Mouse (Mus musculus) limb, embryonic 13.5 days (tissue): ENCODE results near the gene Drap1. TPM values are rescaled to one million over a fixed set of nuclear protein-coding genes. Genes with fewer than 3 reads are reported as not detected.

ENCODE experiments used
- ATAC-seq: fragments of 200-750 bp; cut with Nextera tagmentation; 2 replicates; pipeline ENCODE4 v1.8.0; 2017; ENCODE audit warnings: low read depth, moderate number of reproducible peaks, moderate TSS enrichment; ENCODE audit not compliant: low FRiP score
- H3K27ac ChIP-seq: fragments of 300-500 bp; sonication (generic); 2 replicates; pipeline ENCODE4 v1.5.1; 2015; ENCODE audit warnings: inconsistent platforms, mild to moderate bottlenecking, moderate library complexity
- H3K27me3 ChIP-seq: fragments of 300-500 bp; sonication (generic); 2 replicates; pipeline ENCODE4 v1.6.1; 2015; ENCODE audit warnings: mild to moderate bottlenecking, inconsistent platforms
- H3K36me3 ChIP-seq: fragments of 300-500 bp; sonication (generic); 2 replicates; pipeline ENCODE4 v1.6.1; 2015; ENCODE audit warnings: inconsistent platforms, mild to moderate bottlenecking, moderate library complexity
- H3K4me1 ChIP-seq: fragments of 300-500 bp; sonication (generic); 2 replicates; pipeline ENCODE4 v1.6.1; 2015; ENCODE audit warnings: inconsistent platforms
- H3K4me2 ChIP-seq: fragments of 300-500 bp; sonication (generic); replicated peaks from 2 replicates; pipeline ENCODE4 v1.6.1; 2015; ENCODE audit warnings: inconsistent platforms, mild to moderate bottlenecking, moderate library complexity
- H3K4me3 ChIP-seq: fragments of 300-500 bp; sonication (generic); 2 replicates; pipeline ENCODE4 v1.5.1; 2015; ENCODE audit warnings: moderate library complexity, mild to moderate bottlenecking, inconsistent platforms
- H3K9ac ChIP-seq: fragments of 300-500 bp; sonication (generic); 2 replicates; pipeline ENCODE4 v1.6.1; 2015; ENCODE audit warnings: mild to moderate bottlenecking, inconsistent platforms
- H3K9me3 ChIP-seq: fragments of 300-500 bp; sonication (generic); 2 replicates; pipeline ENCODE4 v1.6.1; 2016; ENCODE audit warnings: inconsistent platforms
- WGBS: fragments of 180-500 bp; shearing (Covaris S2); methylation state at CpG from one replicate; pipeline ENCODE4 v1.1.7; 2015; 5-methylcytosine and 5-hydroxymethylcytosine counted together
- polyA plus RNA-seq: library from polyadenylated mRNA; unstranded; fragments of >200 nt; fragmentation: Nextera tagmentation; extraction: Ambion mirVana; gene quantifications from 2 replicates; pipeline ENCODE4 v1.2.1, GENCODE M21; 2015

Drap1 gene
- polyA plus RNA-seq, 1 experiment from 2014 or later: 301 TPM

DNA sequence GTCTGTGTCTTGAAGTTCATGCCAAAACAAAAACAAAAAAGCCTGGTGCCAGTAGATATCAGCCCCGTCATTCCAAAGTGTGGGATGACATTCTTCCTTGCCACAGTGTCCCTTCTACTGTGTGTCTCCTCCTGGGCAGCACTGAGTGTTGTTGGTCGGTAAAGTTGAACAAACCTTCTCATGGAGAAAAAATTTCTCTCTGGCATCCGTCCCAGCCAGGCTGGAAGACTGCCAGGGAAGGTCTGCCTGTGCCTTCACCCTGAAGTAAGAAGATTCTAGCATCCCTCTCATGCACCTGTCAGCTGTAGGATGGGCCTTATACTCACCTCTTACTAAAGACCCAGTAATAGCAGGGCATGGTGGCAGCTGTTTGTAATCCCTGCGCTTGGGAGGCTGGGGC lies 31.9 kb downstream of the Drap1 start:
- 55% methylated on average over 4 of the region's 4 CpGs for WGBS
- H3K9me3 ChIP-seq: no peaks in the 10 kb centered on the region
- no peaks in the 10 kb centered on the region for H3K36me3 ChIP-seq
- H3K4me2 ChIP-seq: no peak overlapping the region
- H3K4me3 ChIP-seq: no peak overlapping the region
- peaks cover 23% of the 10 kb centered on the region for H3K4me1 ChIP-seq
- no peak for ATAC-seq
- H3K27me3 ChIP-seq: peaks cover 7% of the 10 kb centered on the region; the same call in 1 of the 2 replicates
- 0 out of 2 replicates have a peak overlapping the region, but pooled peaks have one; percentile 45 for H3K9ac ChIP-seq
- H3K27ac ChIP-seq: no peak overlapping the region

GRCm38 (mm10) chr19:5390416-5390815 lies 34.4 kb downstream of the Drap1 start:
- H3K4me2 ChIP-seq: peak overlapping the region; percentile 95
- H3K27me3 ChIP-seq: peaks cover 7% of the 10 kb centered on the region; the same call in 1 of the 2 replicates
- H3K27ac ChIP-seq: 0 out of 2 replicates have a peak overlapping the region, but pooled peaks have one; percentile 56
- H3K9ac ChIP-seq: peak overlapping the region; percentile 82
- peak overlapping the region; percentile 100 for H3K4me3 ChIP-seq
- H3K4me1 ChIP-seq: peaks cover 40% of the 10 kb centered on the region
- H3K9me3 ChIP-seq: no peaks in the 10 kb centered on the region
- no peak for ATAC-seq
- 78% methylated on average over 8 of the region's 8 CpGs for WGBS
- peaks cover 14% of the 10 kb centered on the region for H3K36me3 ChIP-seq

DNA sequence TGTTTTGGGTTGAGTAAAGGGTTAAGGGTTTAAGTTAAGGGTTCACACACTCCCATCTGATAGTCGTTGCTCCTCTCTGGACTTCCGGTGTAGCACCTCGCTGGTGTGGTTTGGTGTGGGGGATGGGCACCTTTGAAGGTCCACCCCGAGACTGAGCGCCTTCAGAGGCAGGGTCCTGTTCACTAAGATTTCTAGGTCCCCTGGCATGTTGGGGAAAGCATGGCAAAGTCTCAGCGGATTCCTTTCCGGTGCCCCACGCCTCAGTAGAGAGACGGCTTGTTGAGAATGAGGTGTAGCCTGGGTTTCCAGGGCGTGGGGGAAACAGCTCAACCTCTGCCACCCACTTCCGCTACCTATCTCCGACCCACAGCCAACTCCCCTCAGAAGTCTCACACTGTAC lies 35.1 kb downstream of the Drap1 start:
- Histone ChIP-seq H3K4me3 (peak overlapping the region; percentile 100), H3K9ac (peak overlapping the region; percentile 82), H3K36me3 (peaks cover 22% of the 10 kb centered on the region), H3K27ac (peak overlapping the region; percentile 56; the same call in 1 of the 2 replicates), H3K4me2 (peak overlapping the region; percentile 95), H3K4me1 (peaks cover 40% of the 10 kb centered on the region), H3K9me3 (no peaks in the 10 kb centered on the region), H3K27me3 (peaks cover 7% of the 10 kb centered on the region; the same call in 1 of the 2 replicates)
- no peak for ATAC-seq
- WGBS: 11% methylated on average over 12 of the region's 12 CpGs

DNA sequence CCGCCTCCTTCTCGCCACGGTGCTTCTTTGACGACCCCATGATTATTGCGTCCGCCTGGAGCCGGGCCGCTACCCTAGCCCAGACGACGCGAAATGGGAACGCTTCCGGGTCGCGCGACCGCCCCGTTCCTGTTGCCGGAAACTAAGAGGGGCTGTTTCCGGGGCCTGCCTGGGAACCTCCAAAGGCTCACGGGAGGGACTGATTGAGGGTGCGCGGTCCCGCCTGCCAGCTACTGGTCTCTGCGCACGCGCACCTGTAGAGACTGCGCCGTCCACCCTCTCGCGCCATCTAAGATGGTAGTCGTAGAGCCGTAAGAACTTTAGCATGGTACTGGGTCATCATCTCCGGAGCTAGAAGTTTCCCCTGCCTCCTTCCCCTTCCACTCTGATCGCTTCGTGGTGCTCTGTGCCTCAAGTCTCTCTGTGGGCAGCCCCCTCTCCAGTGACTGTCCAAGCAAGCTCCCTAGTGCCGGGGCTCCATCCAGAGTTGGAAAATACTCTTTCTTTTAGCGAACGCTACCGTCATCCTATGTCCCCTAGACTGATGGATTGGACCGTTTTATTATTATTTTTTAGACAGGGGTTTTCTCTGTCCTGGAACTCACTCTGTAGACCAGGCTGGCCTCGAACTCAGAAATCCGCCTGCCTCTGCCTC lies 36.1 kb downstream of the Drap1 start, which contains the start of gene Sart1:
TSS of gene Sart1 (minus strand) at position 116 of the 655 bp plus-strand sequence.
- peak within 1 kb of the TSS; percentile 88 for H3K27ac ChIP-seq

DNA sequence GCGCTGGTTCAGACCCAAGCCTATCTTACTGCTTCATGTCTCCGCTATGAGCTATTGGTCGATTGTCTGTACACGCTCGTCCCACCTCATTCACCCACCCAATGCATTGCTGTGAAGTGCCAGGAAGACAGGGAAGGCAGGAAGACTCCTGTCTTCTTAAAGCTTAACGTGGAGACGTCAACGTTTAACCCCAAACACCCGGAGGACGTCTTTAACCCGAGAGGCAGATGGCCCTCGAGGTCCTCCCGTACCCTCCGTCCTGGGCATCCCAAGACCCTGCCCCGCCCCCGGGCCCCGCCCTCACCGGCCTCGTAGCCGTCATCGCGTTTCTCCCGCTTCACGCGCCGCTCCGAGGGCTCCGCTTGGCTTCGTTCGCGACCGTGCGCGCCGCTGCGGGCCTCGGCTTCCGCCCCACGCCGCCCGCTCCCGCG lies 36.8 kb downstream of the Drap1 start:
- H3K4me2 ChIP-seq: peak overlapping the region; percentile 95
- H3K4me3 ChIP-seq: peak overlapping the region; percentile 100
- H3K9me3 ChIP-seq: no peaks in the 10 kb centered on the region
- under 1% methylated on average over 42 of the region's 43 CpGs for whole genome bisulfite sequencing
- peak; percentile 50; the same call in 1 of the 2 replicates for ATAC-seq
- peak overlapping the region; percentile 94 for H3K9ac ChIP-seq
- H3K4me1 ChIP-seq: peaks cover 40% of the 10 kb centered on the region
- H3K27me3 ChIP-seq: no peaks in the 10 kb centered on the region
- peaks cover 38% of the 10 kb centered on the region for H3K36me3 ChIP-seq
- peak overlapping the region; percentile 88 for H3K27ac ChIP-seq

More for the DNA sequence above, 36.1 kb downstream of the Drap1 start, which contains the start of gene Sart1:
- Histone ChIP-seq H3K9ac (peak within 1 kb of the TSS; percentile 94), H3K4me1 (peaks cover 40% of the 10 kb centered on the region), H3K27me3 (peaks cover under 1% of the 10 kb centered on the region; the same call in 1 of the 2 replicates), H3K4me3 (peak within 1 kb of the TSS; percentile 100), H3K9me3 (no peaks in the 10 kb centered on the region), H3K36me3 (peaks cover 31% of the 10 kb centered on the region), H3K4me2 (peak within 1 kb of the TSS; percentile 95)
- WGBS: 2% methylated on average over 43 of the region's 43 CpGs
- ATAC-seq: peak; percentile 95

- H3K4me1 ChIP-seq: peaks cover 23% of the 10 kb centered on the region
- no peak overlapping the region for H3K27ac ChIP-seq
- ATAC-seq: no peak
- H3K9ac ChIP-seq: no peak overlapping the region
- H3K27me3 ChIP-seq: no peaks in the 10 kb centered on the region
- no peak overlapping the region for H3K4me3 ChIP-seq
- H3K36me3 ChIP-seq: peaks cover 71% of the 10 kb centered on the region
- 93% methylated on average over 8 of the region's 8 CpGs for WGBS
- H3K9me3 ChIP-seq: no peaks in the 10 kb centered on the region
- no peak overlapping the region for H3K4me2 ChIP-seq
Observed at GRCm38 (mm10) chr19:5384715-5385114, 40.1 kb downstream of the Drap1 start.

DNA sequence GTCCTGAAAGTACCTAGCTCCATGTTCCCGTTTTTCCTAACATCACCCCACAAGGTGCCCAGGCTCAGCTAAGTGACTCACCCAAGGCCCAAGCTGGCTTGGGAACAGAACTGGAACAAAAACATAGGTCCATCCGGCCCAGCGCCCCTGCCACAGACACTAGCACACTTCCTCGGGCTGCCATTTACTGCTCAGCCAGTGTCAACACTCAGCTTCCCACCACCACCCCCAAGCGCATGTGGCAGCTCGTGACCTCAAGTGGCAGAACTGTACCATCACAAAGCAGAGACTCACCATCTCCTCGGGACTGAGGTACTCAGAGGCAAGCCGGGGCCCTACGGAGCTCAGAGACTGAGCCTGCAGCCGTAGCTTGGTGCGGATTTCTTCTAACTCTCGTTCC lies 41.5 kb downstream of the Drap1 start:
- Histone ChIP-seq H3K36me3 (peaks cover 85% of the 10 kb centered on the region), H3K4me1 (peaks cover 17% of the 10 kb centered on the region), H3K9me3 (no peaks in the 10 kb centered on the region), H3K27ac (no peak overlapping the region), H3K4me3 (no peak overlapping the region), H3K27me3 (no peaks in the 10 kb centered on the region), H3K4me2 (no peak overlapping the region), H3K9ac (no peak overlapping the region)
- ATAC-seq: no peak
- WGBS: 95% methylated on average over 12 of the region's 12 CpGs

DNA sequence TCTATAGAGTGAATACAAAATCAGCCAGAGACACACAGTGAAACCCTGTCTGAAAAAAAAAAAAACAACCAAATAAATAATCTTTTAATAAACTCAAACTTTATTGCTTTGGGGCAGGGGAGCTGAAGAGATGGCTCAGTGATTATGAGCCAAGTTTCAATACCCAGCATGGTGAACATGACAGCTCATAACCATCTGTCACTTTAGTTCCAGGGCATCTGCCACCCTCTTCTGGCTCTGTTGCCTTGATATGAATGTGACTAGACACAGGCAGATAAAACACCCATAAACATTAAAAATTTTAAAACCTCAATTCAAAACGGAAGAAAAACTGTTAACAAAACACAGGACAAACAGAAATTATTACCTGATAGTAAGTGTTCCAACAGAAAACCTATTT lies 47.3 kb downstream of the Drap1 start:
- WGBS: 95% methylated on average over 1 of the region's 1 CpGs
- Histone ChIP-seq H3K4me1 (no peaks in the 10 kb centered on the region), H3K9me3 (no peaks in the 10 kb centered on the region), H3K4me3 (no peak overlapping the region), H3K9ac (no peak overlapping the region), H3K27ac (no peak overlapping the region), H3K4me2 (no peak overlapping the region), H3K36me3 (peaks cover 82% of the 10 kb centered on the region), H3K27me3 (no peaks in the 10 kb centered on the region)
- no peak for ATAC-seq

DNA sequence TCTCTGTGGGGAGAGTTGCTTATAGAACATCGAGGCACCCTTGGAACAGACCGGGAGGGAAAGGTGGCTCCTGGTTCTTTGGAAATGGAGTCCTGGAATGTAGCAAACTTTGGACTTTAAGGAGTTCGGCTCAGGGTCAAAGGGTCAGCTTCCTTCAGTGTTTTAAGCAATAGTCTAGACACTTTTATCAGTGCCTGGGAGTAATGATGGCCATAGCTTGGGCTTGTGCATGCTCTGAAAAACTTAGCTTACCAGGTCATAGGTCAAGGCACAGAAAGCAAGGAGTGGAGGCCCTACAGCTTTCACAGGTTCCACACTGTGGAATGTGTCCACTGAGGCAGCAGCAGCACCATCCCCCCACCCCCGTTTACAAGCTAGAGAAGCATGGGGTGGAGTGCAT lies 50.0 kb downstream of the Drap1 start:
- H3K36me3 ChIP-seq: peaks cover 80% of the 10 kb centered on the region

DNA sequence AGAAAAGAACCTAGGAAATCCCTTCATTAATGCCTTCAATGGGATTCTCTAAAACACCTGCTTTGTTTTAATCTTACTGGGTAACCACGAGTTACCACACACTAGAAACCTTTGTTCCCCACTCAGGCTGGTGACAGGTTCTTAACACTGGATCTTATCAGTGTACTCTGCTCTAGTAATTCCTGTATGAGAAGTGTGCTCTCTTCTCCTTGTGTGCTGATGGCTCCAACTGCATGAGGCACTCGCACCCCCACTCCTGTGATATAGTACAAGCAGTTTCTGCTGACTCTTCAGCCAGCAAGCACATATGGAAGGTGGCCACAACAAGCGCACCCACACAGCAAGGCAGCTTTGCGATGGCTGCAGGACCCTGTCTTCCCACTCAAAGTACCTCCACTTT lies 50.6 kb downstream of the Drap1 start:
- no peaks in the 10 kb centered on the region for H3K27me3 ChIP-seq
- no peak overlapping the region for H3K27ac ChIP-seq
- no peak overlapping the region for H3K4me2 ChIP-seq
- ATAC-seq: no peak
- no peak overlapping the region for H3K9ac ChIP-seq
- no peak overlapping the region for H3K4me3 ChIP-seq
- peaks cover 80% of the 10 kb centered on the region for H3K36me3 ChIP-seq
- 82% methylated on average over 4 of the region's 4 CpGs for WGBS
- no peaks in the 10 kb centered on the region for H3K9me3 ChIP-seq
- H3K4me1 ChIP-seq: no peaks in the 10 kb centered on the region

More for the DNA sequence above, 50.0 kb downstream of the Drap1 start:
- Histone ChIP-seq H3K27ac (no peak overlapping the region), H3K4me2 (no peak overlapping the region), H3K27me3 (no peaks in the 10 kb centered on the region), H3K4me3 (no peak overlapping the region), H3K9ac (no peak overlapping the region), H3K9me3 (no peaks in the 10 kb centered on the region), H3K4me1 (no peaks in the 10 kb centered on the region)
- 76% methylated on average over 4 of the region's 4 CpGs for WGBS
- no peak for ATAC-seq
